Mouse (Mus musculus) CH12.LX (cell line): Measurements from ENCODE around the gene Txndc16. TPM values are rescaled to one million over a fixed set of nuclear protein-coding genes. Genes with fewer than 3 reads are reported as not detected.

Experiments
- DNase-seq: peaks from one replicate; pipeline ENCODE4 v3.0.0-alpha.2; 2013; ENCODE audit errors: extremely low read depth
- H3K27ac ChIP-seq: 2 replicates; pipeline ENCODE4 v1.5.1; 2012; ENCODE audit warnings: low read depth, mild to moderate bottlenecking, control low read depth, moderate library complexity; ENCODE audit not compliant: insufficient read depth
- H3K27me3 ChIP-seq: replicated peaks from 2 replicates; pipeline ENCODE3; 2012; ENCODE audit warnings: inconsistent platforms
- H3K36me3 ChIP-seq, 2 experiments: replicated peaks in 1 of 2; 2 replicates each; pipeline versions ENCODE3 to v1.6.1; 2012; ENCODE audit warnings: inconsistent platforms in 1 of 2, low read length in 1 of 2, mild to moderate bottlenecking in 1 of 2, mixed read lengths in 1 of 2, moderate library complexity in 1 of 2; ENCODE audit not compliant: control insufficient read depth in 1 of 2, insufficient read depth in 1 of 2
- H3K4me1 ChIP-seq, 2 experiments: 2 replicates each; pipeline ENCODE4 v1.6.1; 2012; ENCODE audit warnings: inconsistent platforms in 1 of 2, moderate library complexity in 1 of 2; ENCODE audit not compliant: insufficient read depth in 2 of 2, control insufficient read depth in 1 of 2
- H3K4me2 ChIP-seq: 2 replicates; pipeline ENCODE4 v1.6.1; 2012; ENCODE audit warnings: low read depth, mild to moderate bottlenecking, control low read depth; ENCODE audit not compliant: poor library complexity, insufficient read depth, severe bottlenecking
- H3K4me3 ChIP-seq, 3 experiments: fragments of 150-350 bp in 1 of 3; sonication (generic) in 1 of 3; replicated peaks in 1 of 3; 2 replicates each; pipeline versions ENCODE3 to v1.5.1; 2011 to 2012; ENCODE audit warnings: low read depth in 2 of 3, low read length in 2 of 3, mild to moderate bottlenecking in 2 of 3, moderate library complexity in 2 of 3, control low read depth in 1 of 3, improper control_type of control experiment in 1 of 3, inconsistent platforms in 1 of 3, mixed read lengths in 1 of 3; ENCODE audit not compliant: poor library complexity in 1 of 3
- H3K79me2 ChIP-seq: replicated peaks from 2 replicates; pipeline ENCODE4 v1.6.1; 2012; ENCODE audit warnings: mild to moderate bottlenecking, moderate library complexity; ENCODE audit not compliant: control insufficient read depth, poor library complexity, insufficient read depth, severe bottlenecking; ENCODE audit errors: extremely low read depth
- H3K9ac ChIP-seq: 2 replicates; pipeline ENCODE4 v1.6.1; 2012; ENCODE audit warnings: low read depth, mild to moderate bottlenecking, control low read depth, moderate library complexity; ENCODE audit not compliant: insufficient read depth
- H3K9me3 ChIP-seq: replicated peaks from 2 replicates; pipeline ENCODE3; 2012; ENCODE audit warnings: low read length, inconsistent platforms, mixed read lengths
- BHLHE40 ChIP-seq: IDR thresholded peaks from 2 replicates; pipeline ENCODE4 v1.6.1; 2011; ENCODE audit warnings: mild to moderate bottlenecking, low read depth, low read length, improper control_type of control experiment
- CHD1 ChIP-seq: IDR thresholded peaks from 2 replicates; pipeline ENCODE4 v1.6.1; 2012; ENCODE audit warnings: low read depth, low read length, improper control_type of control experiment, inconsistent platforms
- E2F4 ChIP-seq: IDR thresholded peaks from 2 replicates; pipeline ENCODE4 v1.6.1; 2011; ENCODE audit warnings: low read depth, low read length, improper control_type of control experiment; ENCODE audit not compliant: insufficient replicate concordance
- ELF1 ChIP-seq: IDR thresholded peaks from 2 replicates; pipeline ENCODE4 v1.6.1; 2014; ENCODE audit warnings: low read depth, mild to moderate bottlenecking, inconsistent platforms, low read length, improper control_type of control experiment
- EP300 ChIP-seq: IDR thresholded peaks from 2 replicates; pipeline ENCODE4 v1.6.1; 2011; ENCODE audit warnings: low read length, improper control_type of control experiment
- ETS1 ChIP-seq: conservative IDR thresholded peaks from 2 replicates; pipeline ENCODE4 v1.6.1; 2012; ENCODE audit warnings: low read depth, mild to moderate bottlenecking, inconsistent platforms, low read length, improper control_type of control experiment, moderate library complexity
- GABPA ChIP-seq: IDR thresholded peaks from 2 replicates; pipeline ENCODE4 v1.6.1; 2012; ENCODE audit warnings: low read depth, low read length, improper control_type of control experiment, inconsistent platforms; ENCODE audit not compliant: insufficient replicate concordance
- HCFC1 ChIP-seq: IDR thresholded peaks from 2 replicates; pipeline ENCODE4 v1.6.1; 2012; ENCODE audit warnings: low read depth, mild to moderate bottlenecking, inconsistent platforms, low read length, improper control_type of control experiment
- JUN ChIP-seq: IDR thresholded peaks from 2 replicates; pipeline ENCODE4 v1.6.1; 2011; ENCODE audit warnings: low read depth, mild to moderate bottlenecking, low read length, improper control_type of control experiment, moderate library complexity; ENCODE audit not compliant: insufficient read depth
- JUND ChIP-seq: conservative IDR thresholded peaks from 2 replicates; pipeline ENCODE4 v1.6.1; 2011; ENCODE audit warnings: low read depth, low read length, improper control_type of control experiment
- MAFK ChIP-seq: IDR thresholded peaks from 2 replicates; pipeline ENCODE4 v1.6.1; 2011; ENCODE audit warnings: low read length, improper control_type of control experiment; ENCODE audit not compliant: insufficient replicate concordance
- MAX ChIP-seq: IDR thresholded peaks from 2 replicates; pipeline ENCODE4 v1.6.1; 2011; ENCODE audit warnings: low read length, improper control_type of control experiment
- MAZ ChIP-seq: IDR thresholded peaks from 2 replicates; pipeline ENCODE4 v1.6.1; 2012; ENCODE audit warnings: low read depth, mild to moderate bottlenecking, inconsistent platforms, low read length, improper control_type of control experiment, moderate library complexity
- MEF2A ChIP-seq: IDR thresholded peaks from 2 replicates; pipeline ENCODE4 v1.6.1; 2014; ENCODE audit warnings: low read depth, mild to moderate bottlenecking, inconsistent platforms, low read length, improper control_type of control experiment, borderline replicate concordance
- MXI1 ChIP-seq: IDR thresholded peaks from 2 replicates; pipeline ENCODE4 v1.6.1; 2011; ENCODE audit warnings: mild to moderate bottlenecking, low read depth, low read length, improper control_type of control experiment
- MYC ChIP-seq: IDR thresholded peaks from 2 replicates; pipeline ENCODE4 v1.6.1; 2011; ENCODE audit warnings: low read depth, mild to moderate bottlenecking, improper control_type of control experiment, low read length
- NRF1 ChIP-seq: IDR thresholded peaks from 2 replicates; pipeline ENCODE4 v1.6.1; 2014; ENCODE audit warnings: low read depth, mild to moderate bottlenecking, inconsistent platforms, low read length, improper control_type of control experiment, moderate library complexity
- SIN3A ChIP-seq: IDR thresholded peaks from 2 replicates; pipeline ENCODE4 v1.6.1; 2012; ENCODE audit warnings: low read length, improper control_type of control experiment, inconsistent platforms
- TBP ChIP-seq: conservative IDR thresholded peaks from 2 replicates; pipeline ENCODE4 v1.6.1; 2011; ENCODE audit warnings: low read depth, low read length, improper control_type of control experiment
- UBTF ChIP-seq: IDR thresholded peaks from 2 replicates; pipeline ENCODE4 v1.6.1; 2012; ENCODE audit warnings: low read depth, mild to moderate bottlenecking, inconsistent platforms, low read length, improper control_type of control experiment, moderate library complexity
- USF1 ChIP-seq: IDR thresholded peaks from 2 replicates; pipeline ENCODE4 v1.6.1; 2014; ENCODE audit warnings: low read depth, mild to moderate bottlenecking, inconsistent platforms, low read length, improper control_type of control experiment
- USF2 ChIP-seq: conservative IDR thresholded peaks from 2 replicates; pipeline ENCODE4 v1.6.1; 2011; ENCODE audit warnings: low read depth, low read length, improper control_type of control experiment
- dilution Hi-C: fragments of 300-500 bp; cut with MboI; formaldehyde crosslinking; loops from 2 replicates; pipeline ENCODE4 v1.14.3; 2020; ENCODE audit warnings: low sequenced_read_pairs; ENCODE audit not compliant: extremely low pct_unique_long_range_greater_than_20kb, extremely low pct_ligation_motif_present
- in situ Hi-C: fragments of 300-500 bp; cut with MboI; formaldehyde crosslinking; loops from 3 replicates; pipeline ENCODE4 v1.14.3; 2019; ENCODE audit warnings: low sequenced_read_pairs, low pct_ligation_motif_present, low pct_unique_long_range_greater_than_20kb, mixed read lengths
- polyA plus RNA-seq: library from polyadenylated mRNA; unstranded; fragments of >175 nt; gene quantifications from 2 replicates; pipeline ENCODE4 v1.2.1, GENCODE M21; 2012; ENCODE audit warnings: low read depth; ENCODE audit not compliant: insufficient read length
- total RNA-seq, 2 experiments: library from RNA; depleted of rRNA; stranded (reverse); fragments of 300-350 nt in 1 of 2; fragments of >200 nt in 1 of 2; gene quantifications; 2 replicates each; pipeline ENCODE4 v1.2.3; 2012 to 2014

Txndc16 gene
- total and polyA plus RNA-seq, 3 experiments = 7.8 to 15.2 (median 8.0) TPM

- dilution Hi-C loops = no loop called here
- no peak for DNase-seq
- H3K9me3 ChIP-seq = no peaks in the 10 kb centered on the region
These were observed 3.3 kb downstream of the Txndc16 start for GRCm38 (mm10) chr14:45216711-45217340.

DNA sequence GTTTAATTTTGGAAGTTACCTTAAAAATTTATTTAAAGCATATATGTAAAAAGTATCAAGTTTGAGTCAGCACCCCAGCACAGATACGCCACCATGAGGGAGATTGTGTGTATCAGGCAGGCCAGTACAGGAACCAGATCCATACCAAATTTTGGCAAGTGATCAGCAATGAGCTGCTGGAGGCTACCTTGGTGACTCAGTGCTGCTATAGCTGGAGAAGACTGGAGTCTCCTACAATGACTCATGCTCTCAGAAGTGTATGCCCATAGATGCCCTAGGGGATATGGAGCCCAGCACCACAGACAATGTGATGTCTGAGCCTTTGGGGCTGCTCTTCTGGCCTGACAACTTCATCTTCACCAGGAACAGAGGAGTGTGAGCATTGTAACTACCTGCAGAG is 8.7 kb downstream of the Txndc16 start:
- dilution Hi-C loops = no loop called here
- TF ChIP-seq GABPA (no peak), NRF1 (no peak), USF1 (no peak), BHLHE40 (no peak), ELF1 (no peak), JUND (no peak), MEF2A (no peak), SIN3A (no peak), JUN (no peak), ETS1 (no peak), MXI1 (no peak), UBTF (no peak), HCFC1 (no peak), USF2 (no peak)
- H3K4me1 ChIP-seq = peaks cover 9 to 43% of the 10 kb centered on the region in 2 experiments
- H3K36me3 ChIP-seq = peaks cover 11 to 14% of the 10 kb centered on the region in 2 experiments
- in situ Hi-C loops = no loop called here
- no peak overlapping the region for H3K9ac ChIP-seq
- H3K4me3 ChIP-seq = no peak overlapping the region
- no peaks in the 10 kb centered on the region for H3K9me3 ChIP-seq
- no peak overlapping the region for H3K27ac ChIP-seq
- no peak for DNase-seq
- H3K4me2 ChIP-seq = no peak overlapping the region
- no peaks in the 10 kb centered on the region; the same call in 1 of the 2 replicates for H3K79me2 ChIP-seq
- no peaks in the 10 kb centered on the region for H3K27me3 ChIP-seq

More at GRCm38 (mm10) chr14:45216711-45217340, 3.3 kb downstream of the Txndc16 start:
- H3K79me2 ChIP-seq = peaks cover 5% of the 10 kb centered on the region
- H3K27me3 ChIP-seq = peaks cover 11% of the 10 kb centered on the region
- peak overlapping the region; percentile 2; the same call in 1 of the 2 replicates for H3K27ac ChIP-seq
- peak overlapping the region; percentile 70 for H3K4me2 ChIP-seq
- peaks cover 4% of the 10 kb centered on the region in 2 experiments for H3K36me3 ChIP-seq
- peak overlapping the region in 1 of 3 experiments; percentile 21 for H3K4me3 ChIP-seq
- peak overlapping the region; percentile 39; the same call in 1 of the 2 replicates for H3K9ac ChIP-seq
- in situ Hi-C loops = no loop called here
- peak; percentile 48; the same call in 1 of the 2 replicates for TF ChIP-seq MYC
- no peak for TF ChIP-seq CHD1
- TF ChIP-seq E2F4 = no peak
- TF ChIP-seq EP300 = 0 out of 2 replicates have a peak, but pooled peaks have one; percentile 15
- peak; percentile 49; the same call in 1 of the 2 replicates for TF ChIP-seq BHLHE40
- TF ChIP-seq MAFK = peak; percentile 98
- TF ChIP-seq MAX = peak; percentile 67; the same call in 1 of the 2 replicates
- TF ChIP-seq ELF1 = peak; percentile 33; the same call in 1 of the 2 replicates
- 0 out of 2 replicates have a peak, but pooled peaks have one; percentile 41 for TF ChIP-seq MXI1
- peak; percentile 52; the same call in 1 of the 2 replicates for TF ChIP-seq SIN3A
- no peak for TF ChIP-seq MAZ
- peak; percentile 94 for TF ChIP-seq TBP
- no peak for TF ChIP-seq JUND
- TF ChIP-seq, all 38 proteins: peak for 9
- peaks cover 4 to 32% of the 10 kb centered on the region in 2 experiments for H3K4me1 ChIP-seq
